Mouse (Mus musculus): ENCODE measurements around the gene Disp3.

The Disp3 gene

DNA sequence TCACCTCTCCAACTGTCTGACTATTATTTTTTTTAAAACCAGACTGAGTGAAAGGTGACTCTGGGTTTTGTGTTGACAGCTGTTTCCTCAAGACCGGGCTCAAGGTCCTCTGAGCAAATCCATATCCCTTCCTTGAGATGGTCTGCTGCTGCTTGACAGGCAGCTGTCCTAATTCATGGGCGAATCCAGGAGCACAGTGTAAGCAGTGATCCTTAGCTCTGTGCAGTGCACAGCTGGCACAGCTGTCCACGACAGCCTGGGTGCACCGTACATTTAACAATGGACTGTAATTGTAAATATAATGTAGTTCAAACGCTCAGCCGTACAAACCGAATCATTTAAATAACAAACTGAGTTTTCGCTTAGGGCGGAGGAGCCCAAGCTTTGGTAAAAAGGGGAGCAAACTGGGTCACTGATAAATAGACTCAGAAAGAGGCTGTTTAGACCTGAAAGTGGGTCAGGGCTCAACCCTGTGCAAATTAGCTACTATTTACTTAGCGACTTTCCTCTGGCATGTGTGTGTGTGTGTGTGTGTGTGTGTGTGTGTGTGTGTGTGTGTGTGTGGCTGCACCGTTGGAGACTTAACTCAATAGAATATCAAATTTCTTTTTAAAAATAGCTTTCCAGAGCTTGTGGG, 72.4 kb downstream of the Disp3 start:
- no peak for DNase-seq

DNA sequence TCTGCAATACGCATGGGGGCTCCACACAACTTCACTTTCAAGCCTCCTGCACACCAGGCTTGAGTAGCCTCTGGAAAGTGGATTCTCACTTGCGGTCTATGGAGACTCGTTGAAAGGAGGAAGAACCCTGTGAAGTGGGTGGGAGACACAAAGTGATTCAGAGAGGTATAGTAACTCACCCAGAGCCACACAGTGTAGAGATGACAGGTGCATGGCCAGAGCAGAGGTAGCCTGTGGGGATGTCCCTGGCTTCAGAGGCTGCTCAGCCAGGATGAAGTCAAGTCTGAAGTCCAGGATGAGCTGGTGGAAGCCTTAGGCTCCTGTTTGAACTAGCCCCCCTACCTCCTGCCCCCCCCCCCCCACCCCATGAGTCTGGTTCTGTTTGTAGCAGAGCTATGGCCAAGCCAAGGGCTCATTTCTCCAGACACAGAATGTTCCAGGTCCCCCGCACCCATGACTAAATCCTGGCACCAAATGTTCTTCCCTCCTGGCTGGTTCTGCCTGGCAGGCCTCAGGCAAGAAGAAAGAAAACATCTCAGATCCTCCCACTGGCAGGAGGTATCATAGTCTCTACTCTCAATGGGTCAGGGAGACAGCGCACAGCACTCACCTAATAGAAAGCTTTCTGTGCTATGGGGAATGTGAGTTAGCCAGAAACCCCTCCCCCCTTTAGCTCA, 73.2 kb downstream of the Disp3 start:
- peak in 1 of 2 experiments; percentile 44 for DNase-seq

DNA sequence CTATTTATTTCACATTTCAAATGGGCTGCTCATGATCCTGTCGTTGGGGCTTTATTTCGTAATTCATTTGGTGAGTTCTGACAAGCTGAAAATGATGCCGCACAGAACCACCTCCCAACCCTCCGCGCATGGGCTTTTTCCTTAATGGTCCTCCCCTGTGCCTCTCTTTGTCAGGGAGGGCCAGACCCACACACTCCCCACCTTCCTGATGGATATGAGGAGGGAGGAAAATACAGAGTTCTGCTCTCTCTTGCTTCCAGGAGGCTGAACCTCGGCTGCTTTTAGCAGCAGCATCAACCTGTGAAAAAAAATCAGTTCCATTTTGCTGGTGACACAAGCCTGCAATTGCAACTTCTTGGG, 82.9 kb downstream of the Disp3 start:
- no peak for DNase-seq

DNA sequence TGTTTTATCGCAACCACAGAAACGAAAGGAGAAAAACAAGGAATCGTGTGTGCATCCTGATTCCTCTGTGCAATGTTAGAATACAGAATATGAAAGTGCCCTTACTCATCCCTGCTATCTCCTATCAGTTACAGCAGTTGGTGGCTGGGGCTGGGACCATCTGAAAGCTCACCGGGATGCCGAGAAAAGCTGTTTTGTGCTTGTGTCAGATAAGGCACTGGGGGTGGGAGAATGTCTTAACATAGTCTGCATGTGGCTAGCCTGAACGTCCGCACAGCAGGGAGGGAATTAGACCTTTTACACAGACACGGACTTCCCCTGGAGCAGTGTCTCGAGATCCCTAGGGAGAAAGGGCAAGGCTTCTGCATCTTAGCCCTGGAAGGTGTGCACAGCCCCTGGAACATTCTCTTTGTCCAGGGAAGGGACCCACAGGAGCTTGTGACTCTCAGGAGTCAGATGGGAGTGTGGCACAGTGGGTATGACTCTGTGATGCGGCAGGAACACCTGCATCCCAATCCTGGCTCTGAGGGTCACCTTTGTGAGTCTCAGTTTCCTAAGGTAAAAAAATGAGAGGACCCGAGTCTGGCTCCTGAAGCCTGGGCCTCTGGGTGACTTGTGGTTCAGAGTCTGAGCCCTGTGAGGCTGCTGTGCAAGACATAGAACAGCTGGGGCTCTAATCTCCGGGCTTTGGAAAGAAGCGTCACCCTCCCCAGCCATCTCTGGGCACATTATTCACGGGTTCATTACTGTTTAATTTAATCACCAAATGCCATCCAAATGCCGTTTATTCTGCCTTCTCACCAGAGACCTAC, 83.5 kb downstream of the Disp3 start:
- DNase-seq = no peak

DNA sequence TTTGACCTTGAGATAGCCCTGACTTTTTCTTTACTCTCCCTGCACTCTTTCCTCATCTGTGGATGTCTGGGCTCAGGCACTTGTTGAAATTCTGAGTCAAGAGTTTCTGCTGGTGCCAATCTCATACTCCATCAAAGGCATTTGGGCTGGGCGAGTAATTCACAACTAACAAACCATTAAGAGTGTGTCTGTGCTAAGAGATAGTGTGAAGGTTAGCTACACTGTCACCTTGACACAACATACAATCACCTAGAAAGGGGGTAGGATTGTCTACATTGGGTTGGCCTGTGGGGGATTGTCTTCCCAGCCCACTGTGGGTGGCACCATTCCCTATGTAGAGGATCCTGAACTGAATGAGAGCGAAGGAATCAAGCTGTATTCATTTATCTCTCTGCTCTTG, 84.2 kb downstream of the Disp3 start:
- DNase-seq = no peak

DNA sequence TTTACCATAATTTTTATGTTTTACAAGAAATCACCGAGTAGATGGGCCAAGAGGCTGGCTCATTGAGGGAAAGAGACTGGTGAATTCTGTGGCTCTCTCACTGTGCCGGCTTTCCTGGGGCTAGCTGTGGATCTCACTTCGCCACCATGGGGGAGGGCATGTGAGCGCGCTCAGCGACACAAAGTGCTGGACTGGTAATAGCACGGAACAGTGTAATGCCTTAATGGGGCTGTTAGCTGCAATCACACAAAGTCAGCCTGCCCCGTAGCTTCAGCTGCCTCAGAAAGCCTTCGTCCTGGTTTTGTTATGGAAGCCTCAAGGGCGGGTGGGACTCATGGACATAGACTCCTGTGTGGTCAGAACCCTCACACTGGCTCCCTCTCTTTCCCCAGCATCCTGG, 89.0 kb downstream of the Disp3 start:
- no peak for DNase-seq

DNA sequence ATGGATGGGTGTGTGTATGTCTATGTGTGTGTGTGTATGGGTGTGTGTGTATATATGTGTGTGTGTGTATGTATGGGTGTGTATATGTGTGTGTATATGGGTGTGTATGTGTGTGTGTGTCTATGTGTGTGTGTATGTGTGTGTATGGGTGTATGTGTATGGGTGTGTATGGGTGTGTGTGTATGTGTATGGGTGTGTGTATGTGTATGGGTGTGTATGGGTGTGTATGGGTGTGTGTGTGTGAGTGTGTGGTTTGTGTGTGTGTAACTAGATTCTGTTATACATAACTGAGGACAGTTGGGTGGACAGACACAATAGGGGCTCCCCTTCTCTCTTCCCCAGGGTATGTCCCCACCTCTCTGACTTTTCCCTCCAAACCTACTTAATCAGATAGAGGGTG, 93.4 kb downstream of the Disp3 start:
- no peak for DNase-seq

DNA sequence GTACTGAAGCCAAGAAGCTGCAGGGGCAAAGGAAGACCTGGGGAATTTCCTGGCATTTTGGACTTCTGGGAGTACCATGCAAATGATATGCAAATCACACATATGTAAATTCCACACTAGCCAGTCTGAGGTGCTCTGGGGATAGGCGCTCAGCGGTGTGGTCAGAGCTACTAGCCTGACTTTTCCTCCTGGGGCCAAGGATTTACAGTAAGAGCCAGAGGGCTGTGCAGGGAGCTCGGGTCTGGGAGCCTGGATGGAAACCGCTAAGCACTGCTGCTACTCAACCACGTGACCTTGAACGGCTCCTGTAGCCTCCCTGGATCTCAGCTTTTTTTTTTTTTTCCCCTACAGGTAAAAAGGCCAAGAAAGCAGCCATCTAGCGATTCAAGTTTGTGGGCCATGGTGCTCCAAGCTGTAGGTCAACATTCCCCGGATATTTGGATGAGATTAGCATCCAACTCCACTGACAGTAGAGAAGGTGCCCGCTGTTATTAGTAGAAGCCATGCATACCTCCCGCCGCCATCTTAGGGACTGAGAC, 95.0 kb downstream of the Disp3 start:
- peak in 1 of 2 experiments; percentile 31 for DNase-seq

All from cerebellum, postnatal 10 days (tissue).